Mouse (Mus musculus) urinary bladder, postnatal 10 days (tissue): ENCODE results near the gene Rack1.
"Not testable (repeated sequence)": the region's sequence is repeated elsewhere in the genome, so short reads cannot be mapped to it uniquely, and the experiment has no call there.

Source experiments
- DNase-seq: peaks from one replicate; pipeline ENCODE4 v3.0.0; 2022; ENCODE audit warnings: low spot score

Rack1 gene

DNA sequence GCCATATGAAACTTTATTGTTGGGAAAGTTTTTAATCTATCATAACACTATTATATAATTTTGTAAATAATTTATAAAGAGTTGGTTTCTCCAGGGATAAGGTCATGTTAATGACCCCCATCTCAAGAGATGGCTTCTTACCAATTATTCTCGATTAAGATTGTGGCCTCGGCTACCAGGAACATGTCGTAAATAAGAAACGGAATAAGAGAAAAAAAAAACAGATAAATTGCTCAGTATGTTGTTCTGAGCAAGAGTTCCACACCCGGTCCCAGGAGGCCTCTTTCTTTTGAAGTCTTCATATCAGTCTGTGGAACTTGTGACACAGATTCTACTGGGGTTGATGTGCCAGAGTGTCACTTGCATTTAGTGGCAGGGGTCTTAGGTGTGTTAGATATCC, 41.1 kb downstream of the Rack1 start:
- no peak for DNase-seq

GRCm38 (mm10) chr11:48842378-48842792, 42.3 kb downstream of the Rack1 start:
- no peak for DNase-seq

- DNase-seq = no peak
These were observed 43.1 kb downstream of the Rack1 start for GRCm38 (mm10) chr11:48843202-48843601.

DNA sequence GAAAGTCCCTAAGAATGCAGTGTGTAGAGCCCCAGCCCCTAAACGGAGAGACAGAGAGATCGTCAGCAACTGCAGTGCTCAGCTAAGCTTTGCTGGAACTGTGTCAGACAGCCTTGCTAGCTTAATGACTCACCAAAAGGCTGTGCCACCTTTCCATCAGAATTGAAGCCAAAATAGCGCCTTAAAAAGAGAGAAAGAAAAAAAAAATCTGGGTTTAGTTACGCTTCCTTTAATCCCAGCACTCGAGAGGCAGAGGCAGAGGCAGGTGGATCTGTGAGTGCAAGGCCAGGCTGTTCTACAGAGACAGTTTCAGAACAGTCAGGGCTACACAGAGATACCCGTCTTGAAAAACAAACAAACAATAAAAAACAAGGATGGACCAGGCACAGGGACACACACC, 44.2 kb downstream of the Rack1 start:
- DNase-seq = no peak

- no peak for DNase-seq
These were observed 45.2 kb downstream of the Rack1 start for GRCm38 (mm10) chr11:48845244-48845815.

DNA sequence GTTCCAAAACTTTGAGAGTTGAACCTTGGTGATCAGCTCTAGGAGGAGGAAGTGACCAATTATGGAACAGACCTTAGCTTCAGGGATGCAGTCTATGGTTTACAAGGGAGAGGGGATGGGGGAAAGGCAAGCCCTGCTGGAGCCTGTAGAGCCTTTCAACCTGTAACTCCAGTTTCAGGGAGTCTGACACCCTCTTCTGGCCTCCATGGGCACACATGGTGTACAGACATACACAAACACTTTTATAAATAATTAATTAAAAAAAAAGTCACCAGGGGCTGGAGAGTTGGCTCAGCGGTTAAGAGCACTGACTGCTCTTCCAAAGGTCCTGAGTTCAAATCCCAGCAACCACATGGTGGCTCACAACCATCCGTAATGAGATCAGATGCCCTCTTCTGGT, 46.2 kb downstream of the Rack1 start:
- DNase-seq = not testable (repeated sequence)

- no peak for DNase-seq
These were observed 46.7 kb downstream of the Rack1 start for GRCm38 (mm10) chr11:48846881-48847280.

DNA sequence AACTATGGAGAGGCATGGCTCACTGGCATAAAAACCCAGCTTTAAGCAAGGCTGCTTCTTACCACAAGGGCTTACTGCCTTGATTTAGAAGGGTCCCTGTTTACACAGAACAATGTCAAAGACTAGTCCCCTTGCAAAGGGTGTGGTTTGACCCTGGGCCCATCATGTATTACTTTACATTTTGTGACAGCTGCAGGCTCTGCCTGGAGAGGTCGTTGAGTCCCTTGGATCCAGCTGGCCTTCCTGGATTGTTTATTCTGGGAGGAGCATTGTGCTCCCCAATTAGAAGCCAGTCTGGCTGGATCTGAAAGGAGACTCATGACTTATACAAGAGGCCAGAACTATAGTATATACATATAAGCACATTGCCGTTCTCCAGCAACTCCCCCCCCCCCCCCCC, 50.1 kb downstream of the Rack1 start:
- no peak for DNase-seq

DNA sequence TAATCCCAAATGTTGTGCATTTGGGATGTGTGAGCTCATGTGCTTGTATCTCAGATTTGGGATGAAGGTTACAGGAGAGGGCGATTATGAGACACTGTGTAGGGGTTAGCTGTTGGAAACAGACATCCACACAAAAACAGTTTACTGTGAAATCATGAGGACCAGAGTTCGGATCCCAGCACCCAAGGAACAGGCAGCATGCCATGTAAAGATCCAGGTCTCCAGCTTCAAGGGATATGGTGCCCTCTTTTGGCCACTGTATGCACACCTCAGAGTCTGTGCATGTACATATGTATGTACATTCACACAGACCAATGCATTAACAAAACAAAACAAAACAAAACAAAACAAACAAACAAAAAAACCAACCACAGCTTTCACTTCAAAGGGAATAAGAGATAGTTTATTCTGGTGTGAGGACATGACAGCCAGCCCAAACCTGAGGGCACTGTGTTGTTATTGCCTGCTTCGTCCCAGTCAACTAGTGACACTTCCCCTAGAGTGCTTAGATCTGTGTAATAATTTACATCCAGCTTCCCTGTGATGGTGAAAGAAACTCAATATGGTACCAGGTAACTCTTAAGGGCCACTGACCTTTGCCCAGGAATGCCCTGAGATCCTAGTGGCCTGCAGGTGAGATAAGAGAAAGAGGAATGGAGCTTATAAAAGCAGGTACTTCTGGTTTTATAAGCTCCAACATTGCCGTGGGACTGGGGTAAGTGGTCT, 51.3 kb downstream of the Rack1 start:
- DNase-seq = no peak

DNA sequence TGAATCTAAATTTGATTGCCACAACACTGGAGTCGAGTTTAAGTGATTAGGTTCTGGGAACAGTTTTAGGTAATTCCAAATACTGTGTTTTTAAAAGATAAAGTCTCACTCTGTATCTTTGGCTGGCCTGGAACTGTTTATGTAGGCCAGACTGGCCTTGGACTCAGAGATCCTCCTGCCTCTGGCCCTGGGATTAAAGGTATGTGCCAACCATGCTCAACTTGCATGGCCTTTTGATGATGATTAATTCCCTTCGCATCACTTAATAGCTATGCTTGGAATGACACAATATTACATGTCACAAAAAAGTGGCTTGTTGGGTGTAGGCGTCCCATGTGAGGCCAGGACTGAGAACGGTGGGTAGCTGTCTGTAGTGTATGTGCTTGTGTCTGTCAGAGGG, 52.1 kb downstream of the Rack1 start:
- DNase-seq = no peak

DNA sequence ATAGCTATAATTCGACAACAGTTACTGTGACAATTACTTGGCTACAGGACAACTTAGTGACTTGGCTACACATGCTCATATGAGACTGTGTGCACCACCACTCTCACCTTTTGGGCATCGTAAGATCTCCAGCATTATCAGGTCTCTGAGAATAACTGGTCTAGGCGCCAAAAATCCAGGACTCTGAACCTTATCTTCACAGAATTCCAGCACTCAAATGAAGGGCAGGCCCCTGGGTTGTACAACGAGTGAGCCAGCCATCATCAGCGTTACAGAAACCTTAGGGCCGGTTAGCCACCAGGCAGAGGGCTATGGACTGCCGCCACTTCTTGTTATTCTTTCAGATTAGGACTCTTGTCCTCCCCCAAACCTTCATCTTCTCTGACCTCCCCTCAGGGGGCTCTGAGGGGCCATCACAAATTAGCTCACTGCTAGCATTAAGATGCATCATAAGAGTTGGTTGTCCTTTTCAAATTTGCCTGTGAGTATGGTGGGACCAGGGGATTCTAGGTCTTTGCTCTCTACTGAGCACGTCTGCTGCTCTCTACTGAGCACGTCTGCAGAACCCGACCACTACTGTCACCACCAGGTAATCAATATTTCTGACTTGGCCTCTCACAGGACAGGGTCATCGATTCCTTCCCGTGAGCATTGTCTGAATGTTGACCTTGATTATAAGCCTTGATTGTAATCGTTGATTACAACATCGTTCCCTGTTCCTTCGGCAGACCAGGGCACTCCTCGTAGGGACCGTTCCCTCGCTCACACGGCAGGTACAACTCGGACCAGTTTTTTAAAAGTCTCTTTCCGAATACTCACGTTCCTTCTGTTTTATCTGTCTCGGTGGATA, 52.7 kb downstream of the Rack1 start:
- no peak for DNase-seq

DNA sequence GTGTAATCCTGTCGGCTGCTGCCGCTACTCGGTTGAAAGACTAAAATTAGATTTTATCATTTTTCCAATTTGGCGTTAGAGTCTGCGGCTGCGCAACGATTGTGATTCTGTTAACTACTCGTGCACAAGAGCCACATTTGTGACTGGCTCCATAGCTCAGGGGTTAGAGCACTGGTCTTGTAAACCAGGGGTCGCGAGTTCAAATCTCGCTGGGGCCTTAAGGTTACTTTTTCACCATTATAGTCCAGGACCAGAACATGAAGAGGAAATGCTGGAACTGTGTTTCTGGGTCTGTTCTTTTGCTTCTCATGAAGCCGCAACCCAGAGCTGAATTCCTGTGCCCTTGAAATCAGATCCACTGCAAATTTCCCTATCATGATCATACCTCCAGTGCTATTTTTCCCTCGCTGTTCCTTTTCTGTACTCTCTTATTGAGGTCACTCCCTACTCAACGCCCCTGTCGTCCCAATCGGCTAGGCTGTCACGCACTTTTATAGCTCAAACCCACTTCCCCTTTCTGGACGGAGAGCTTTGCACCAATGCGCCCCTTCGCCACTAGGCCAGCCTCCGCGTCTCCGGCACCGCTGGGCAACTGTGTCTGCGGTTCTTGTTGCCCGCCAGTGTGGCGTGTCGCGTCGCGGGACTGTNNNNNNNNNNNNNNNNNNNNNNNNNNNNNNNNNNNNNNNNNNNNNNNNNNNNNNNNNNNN, 53.5 kb downstream of the Rack1 start:
- no peak for DNase-seq
